Mouse (Mus musculus): ENCODE measurements around the gene Ctso.

The Ctso gene

DNA sequence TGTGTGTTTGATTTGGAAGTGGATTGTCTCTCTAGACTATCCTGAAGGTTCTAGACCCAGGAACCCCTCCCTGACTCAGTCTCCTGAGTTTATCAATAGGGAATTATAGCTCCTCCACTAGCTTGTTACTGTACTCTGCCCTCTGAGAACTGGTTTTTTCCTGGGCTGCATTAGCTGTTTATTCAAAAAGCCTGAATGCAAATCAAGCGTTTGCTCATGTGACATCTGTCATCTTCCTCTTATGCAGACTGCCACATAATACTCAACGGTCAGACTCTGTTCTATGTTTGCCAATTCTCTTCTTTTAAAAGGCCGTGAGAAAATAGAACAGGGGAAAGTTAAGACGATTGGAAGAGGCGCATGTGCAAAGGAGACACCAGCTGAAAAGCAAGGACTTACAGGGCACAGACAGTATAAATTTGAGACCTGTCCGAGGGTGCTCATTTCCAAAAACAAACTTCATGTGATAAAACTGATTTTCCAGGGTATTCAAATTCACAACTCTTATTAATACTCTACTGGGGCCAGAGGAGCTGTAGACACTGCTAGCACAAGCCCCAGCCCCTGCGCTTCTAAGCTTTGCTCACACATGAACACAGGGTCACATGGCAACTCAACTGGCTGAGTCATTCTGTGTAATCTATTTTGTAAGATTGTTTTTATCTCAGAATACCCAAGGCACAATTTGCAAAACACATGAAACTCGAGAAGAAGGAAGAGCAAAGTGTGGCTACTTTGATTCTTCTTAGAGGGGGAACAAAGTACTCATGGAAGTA is 50.9 kb downstream of the Ctso start:
- DNase-seq (ENCODE audit: low read depth, low spot score), result no peak
- H3K36me3 ChIP-seq (ENCODE audit: control insufficient read depth, insufficient read depth, low read length, poor library complexity, severe bottlenecking), result no peaks in the 10 kb centered on the region
- H3K27me3 ChIP-seq (ENCODE audit: control insufficient read depth, insufficient read depth, low read length, poor library complexity, severe bottlenecking), result no peaks in the 10 kb centered on the region

GRCm38 (mm10) chr3:81985100-81985499 is 52.7 kb downstream of the Ctso start:
- H3K36me3 ChIP-seq (ENCODE audit: control insufficient read depth, insufficient read depth, low read length, poor library complexity, severe bottlenecking), result no peaks in the 10 kb centered on the region
- DNase-seq (ENCODE audit: low read depth, low spot score), result no peak
- H3K27me3 ChIP-seq (ENCODE audit: control insufficient read depth, insufficient read depth, low read length, poor library complexity, severe bottlenecking), result no peaks in the 10 kb centered on the region

GRCm38 (mm10) chr3:81986103-81986502 is 53.7 kb downstream of the Ctso start:
- no peak for DNase-seq (ENCODE audit: low read depth, low spot score)
- H3K27me3 ChIP-seq (ENCODE audit: control insufficient read depth, insufficient read depth, low read length, poor library complexity, severe bottlenecking), result no peaks in the 10 kb centered on the region
- H3K36me3 ChIP-seq (ENCODE audit: control insufficient read depth, insufficient read depth, low read length, poor library complexity, severe bottlenecking), result no peaks in the 10 kb centered on the region

DNA sequence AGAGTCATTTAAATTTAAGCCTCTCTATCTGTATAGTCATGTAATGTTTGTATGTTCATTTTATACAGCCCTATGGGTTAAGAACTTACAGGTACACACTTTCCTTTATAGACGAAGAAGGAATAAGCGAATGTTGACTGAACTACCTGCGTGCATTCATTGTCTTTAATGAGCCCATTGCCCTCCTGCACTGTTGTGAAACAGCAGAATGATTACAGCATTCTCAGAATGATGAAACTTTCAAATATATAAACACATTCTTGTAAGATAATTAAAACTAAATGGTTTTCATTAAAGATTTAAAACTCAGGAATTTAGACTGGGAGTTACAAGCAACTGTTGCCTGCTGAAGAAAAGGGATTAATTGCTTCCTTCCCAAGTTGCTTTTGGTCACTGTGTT is 55.2 kb downstream of the Ctso start:
- Histone ChIP-seq H3K27me3 (ENCODE audit: control insufficient read depth, insufficient read depth, low read length, poor library complexity, severe bottlenecking) (no peaks in the 10 kb centered on the region), H3K36me3 (ENCODE audit: control insufficient read depth, insufficient read depth, low read length, poor library complexity, severe bottlenecking) (no peaks in the 10 kb centered on the region)
- DNase-seq (ENCODE audit: low read depth, low spot score), result no peak

GRCm38 (mm10) chr3:81989692-81990141 is 57.3 kb downstream of the Ctso start:
- no peaks in the 10 kb centered on the region for H3K27me3 ChIP-seq (ENCODE audit: control insufficient read depth, insufficient read depth, low read length, poor library complexity, severe bottlenecking)
- no peak for DNase-seq (ENCODE audit: low read depth, low spot score)
- H3K36me3 ChIP-seq (ENCODE audit: control insufficient read depth, insufficient read depth, low read length, poor library complexity, severe bottlenecking), result no peaks in the 10 kb centered on the region

DNA sequence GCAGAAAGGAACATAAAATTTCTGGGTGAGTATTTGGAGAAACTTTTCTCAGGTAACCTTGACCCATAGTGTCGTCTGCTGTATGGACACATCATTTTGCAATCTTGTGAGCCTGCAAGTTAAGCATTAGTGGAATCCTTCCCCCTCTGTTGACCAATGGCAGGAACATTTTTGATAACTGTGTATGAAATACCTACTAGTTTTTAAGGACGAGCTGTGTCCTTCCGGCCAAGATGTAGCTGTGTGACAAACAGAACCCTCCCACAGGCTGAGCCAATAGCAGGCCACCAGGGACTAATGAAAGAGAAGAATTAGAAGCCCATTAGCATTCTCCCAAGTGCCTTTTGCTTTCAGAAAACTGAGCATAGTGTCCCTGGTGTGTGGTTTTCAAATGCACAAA is 58.1 kb downstream of the Ctso start:
- no peaks in the 10 kb centered on the region for H3K36me3 ChIP-seq (ENCODE audit: control insufficient read depth, insufficient read depth, low read length, poor library complexity, severe bottlenecking)
- DNase-seq (ENCODE audit: low read depth, low spot score), result no peak
- no peaks in the 10 kb centered on the region for H3K27me3 ChIP-seq (ENCODE audit: control insufficient read depth, insufficient read depth, low read length, poor library complexity, severe bottlenecking)

DNA sequence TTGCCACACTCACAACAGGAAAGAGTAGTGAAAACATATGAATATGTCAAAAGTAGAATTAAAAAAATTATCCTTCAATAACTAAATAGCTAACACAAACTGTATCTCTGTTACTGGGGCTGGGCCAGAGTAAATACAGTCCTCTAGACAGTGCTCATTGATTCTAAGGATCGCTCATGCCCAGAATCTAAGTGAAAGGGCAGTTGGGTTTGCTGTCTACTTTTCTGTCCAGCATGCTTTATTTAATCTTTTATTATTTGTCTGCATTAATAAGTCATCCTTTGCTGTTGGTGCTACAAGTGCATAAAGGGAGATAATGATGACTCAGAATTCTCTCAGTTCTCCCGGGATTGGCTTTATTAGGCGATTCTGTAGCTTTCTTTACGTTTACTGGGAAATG is 63.0 kb downstream of the Ctso start:
- Histone ChIP-seq H3K36me3 (ENCODE audit: control insufficient read depth, insufficient read depth, low read length, poor library complexity, severe bottlenecking) (no peaks in the 10 kb centered on the region), H3K27me3 (ENCODE audit: control insufficient read depth, insufficient read depth, low read length, poor library complexity, severe bottlenecking) (no peaks in the 10 kb centered on the region)
- no peak for DNase-seq (ENCODE audit: low read depth, low spot score)

DNA sequence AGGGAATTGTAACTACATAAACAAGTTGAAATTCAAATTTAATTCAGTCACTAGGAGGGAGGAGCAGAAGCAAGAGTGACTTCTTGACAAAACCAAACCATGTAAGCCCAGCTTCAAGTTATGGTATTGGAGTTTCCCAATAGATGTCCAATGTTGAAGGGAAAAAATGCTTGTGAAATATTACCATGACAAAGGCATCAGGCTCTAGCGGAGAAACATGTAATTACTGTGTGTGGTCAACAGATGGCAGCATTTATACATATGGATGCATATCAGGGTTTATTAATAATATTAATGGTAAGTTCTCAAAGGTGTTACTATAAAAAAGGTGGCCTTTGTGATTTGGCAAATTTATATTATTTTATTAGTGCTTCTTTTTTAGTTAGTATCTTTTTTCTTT is 63.6 kb downstream of the Ctso start:
- H3K36me3 ChIP-seq (ENCODE audit: control insufficient read depth, insufficient read depth, low read length, poor library complexity, severe bottlenecking), result no peaks in the 10 kb centered on the region
- H3K27me3 ChIP-seq (ENCODE audit: control insufficient read depth, insufficient read depth, low read length, poor library complexity, severe bottlenecking), result no peaks in the 10 kb centered on the region
- peak; percentile 62 for DNase-seq (ENCODE audit: low read depth, low spot score)
